Mouse (Mus musculus): ENCODE measurements at regions not wholly inside any gene's neighbourhood (a gene's known extent, or its start where the extent isn't known, plus 50 kb on each side); places are given as distances from the start of the nearest gene placed in this dataset.

GRCm38 (mm10) chr3:121609845-121610244, 60.7 kb upstream of the 4930432M17Rik start:
- Histone ChIP-seq H3K27ac (ENCODE audit: low read depth, low read length) (no peak overlapping the region), H3K4me3 (ENCODE audit: low read depth, low read length) (no peak overlapping the region), H3K4me1 (ENCODE audit: insufficient read depth, low read length) (no peaks in the 10 kb centered on the region), H3K9ac (replicated peaks; ENCODE audit: low read length, poor library complexity, severe bottlenecking) (no peak overlapping the region), H3K36me3 (ENCODE audit: insufficient read depth, low read length) (no peaks in the 10 kb centered on the region), H3K4me2 (ENCODE audit: low read depth, low read length, poor library complexity, severe bottlenecking) (no peak overlapping the region), H3K9me3 (ENCODE audit: low read length) (no peaks in the 10 kb centered on the region), H3K27me3 (ENCODE audit: insufficient read depth, low read length) (no peaks in the 10 kb centered on the region)
- ATAC-seq (ENCODE audit: low FRiP score): no peak
- no peak for DNase-seq (ENCODE audit: low spot score)
- TF ChIP-seq CTCF (IDR thresholded peaks at IDR 0.05): no peak
- WGBS: 72% methylated on average over 7 of the region's 7 CpGs

DNA sequence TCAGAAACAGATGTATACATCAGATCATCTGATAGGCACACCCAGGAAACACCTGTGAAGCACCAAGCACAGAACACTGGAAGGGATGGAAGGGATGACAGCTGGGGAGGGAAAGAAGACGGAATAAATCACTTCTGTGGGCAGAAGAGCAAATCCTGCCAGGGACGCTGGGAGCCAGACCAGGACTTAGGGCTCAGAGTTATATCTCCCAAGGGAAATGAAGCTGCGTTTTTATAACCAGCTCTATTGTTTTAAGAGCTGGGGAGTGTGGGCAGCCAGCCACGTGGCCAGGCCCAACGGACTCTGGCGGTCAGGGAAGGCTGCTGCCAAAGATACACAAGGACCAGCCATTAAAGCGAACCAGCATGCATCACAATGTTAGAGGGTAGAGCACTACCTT, 61.5 kb upstream of the 4930432M17Rik start:
- whole genome bisulfite sequencing: 53% methylated on average over 7 of the region's 7 CpGs
- TF ChIP-seq CTCF (IDR thresholded peaks at IDR 0.05): no peak
- no peak overlapping the region for H3K27ac ChIP-seq (ENCODE audit: low read depth, low read length)
- H3K9ac ChIP-seq (replicated peaks; ENCODE audit: low read length, poor library complexity, severe bottlenecking): no peak overlapping the region
- DNase-seq (ENCODE audit: low spot score) (no peak), ATAC-seq (ENCODE audit: low FRiP score) (no peak)
- no peak overlapping the region for H3K4me2 ChIP-seq (ENCODE audit: low read depth, low read length, poor library complexity, severe bottlenecking)
- H3K27me3 ChIP-seq (ENCODE audit: insufficient read depth, low read length): no peaks in the 10 kb centered on the region
- H3K4me1 ChIP-seq (ENCODE audit: insufficient read depth, low read length): no peaks in the 10 kb centered on the region
- H3K36me3 ChIP-seq (ENCODE audit: insufficient read depth, low read length): no peaks in the 10 kb centered on the region
- no peak overlapping the region for H3K4me3 ChIP-seq (ENCODE audit: low read depth, low read length)
- H3K9me3 ChIP-seq (ENCODE audit: low read length): no peaks in the 10 kb centered on the region

GRCm38 (mm10) chr3:121604737-121605136, 65.8 kb upstream of the 4930432M17Rik start:
- H3K9ac ChIP-seq (replicated peaks; ENCODE audit: low read length, poor library complexity, severe bottlenecking): no peak overlapping the region
- H3K27me3 ChIP-seq (ENCODE audit: insufficient read depth, low read length): no peaks in the 10 kb centered on the region
- H3K36me3 ChIP-seq (ENCODE audit: insufficient read depth, low read length): no peaks in the 10 kb centered on the region
- no peak for ATAC-seq (ENCODE audit: low FRiP score)
- no peak overlapping the region for H3K4me3 ChIP-seq (ENCODE audit: low read depth, low read length)
- H3K4me1 ChIP-seq (ENCODE audit: insufficient read depth, low read length): no peaks in the 10 kb centered on the region
- DNase-seq (ENCODE audit: low spot score): no peak
- 81% methylated on average over 6 of the region's 6 CpGs for WGBS
- H3K27ac ChIP-seq (ENCODE audit: low read depth, low read length): no peak overlapping the region
- TF ChIP-seq CTCF (IDR thresholded peaks at IDR 0.05): no peak
- H3K9me3 ChIP-seq (ENCODE audit: low read length): no peaks in the 10 kb centered on the region
- H3K4me2 ChIP-seq (ENCODE audit: low read depth, low read length, poor library complexity, severe bottlenecking): no peak overlapping the region

DNA sequence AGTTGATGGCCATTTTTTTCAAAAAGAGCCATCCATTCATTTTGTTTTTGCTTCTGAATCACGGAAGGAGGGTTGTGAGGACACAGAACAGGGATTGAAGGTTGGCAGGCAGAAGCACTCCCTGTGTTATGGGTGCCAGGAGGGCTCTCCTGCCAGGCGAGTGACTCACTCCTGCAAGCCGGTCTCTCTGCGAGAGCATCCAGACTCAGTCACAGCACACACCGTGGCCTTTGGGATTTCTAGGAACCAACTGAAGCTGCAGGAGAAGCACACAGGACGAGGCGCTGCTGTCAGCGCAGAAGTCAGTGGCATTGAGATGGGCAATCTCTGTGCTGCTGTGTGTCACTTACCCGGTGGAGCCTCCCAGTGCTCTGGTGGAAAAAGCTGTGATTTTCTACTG, 66.5 kb upstream of the 4930432M17Rik start:
- DNase-seq (ENCODE audit: low spot score) (no peak), ATAC-seq (ENCODE audit: low FRiP score) (no peak)
- WGBS: 92% methylated on average over 9 of the region's 9 CpGs
- no peak overlapping the region for H3K4me3 ChIP-seq (ENCODE audit: low read depth, low read length)
- no peaks in the 10 kb centered on the region for H3K4me1 ChIP-seq (ENCODE audit: insufficient read depth, low read length)
- TF ChIP-seq CTCF (IDR thresholded peaks at IDR 0.05): no peak
- H3K27ac ChIP-seq (ENCODE audit: low read depth, low read length): no peak overlapping the region
- no peak overlapping the region for H3K4me2 ChIP-seq (ENCODE audit: low read depth, low read length, poor library complexity, severe bottlenecking)
- H3K9ac ChIP-seq (replicated peaks; ENCODE audit: low read length, poor library complexity, severe bottlenecking): no peak overlapping the region
- H3K36me3 ChIP-seq (ENCODE audit: insufficient read depth, low read length): no peaks in the 10 kb centered on the region
- no peaks in the 10 kb centered on the region for H3K9me3 ChIP-seq (ENCODE audit: low read length)
- no peaks in the 10 kb centered on the region for H3K27me3 ChIP-seq (ENCODE audit: insufficient read depth, low read length)

GRCm38 (mm10) chr3:121602826-121603370, 67.7 kb upstream of the 4930432M17Rik start:
- H3K9ac ChIP-seq (replicated peaks; ENCODE audit: low read length, poor library complexity, severe bottlenecking): no peak overlapping the region
- no peaks in the 10 kb centered on the region for H3K9me3 ChIP-seq (ENCODE audit: low read length)
- no peaks in the 10 kb centered on the region for H3K4me1 ChIP-seq (ENCODE audit: insufficient read depth, low read length)
- no peaks in the 10 kb centered on the region for H3K27me3 ChIP-seq (ENCODE audit: insufficient read depth, low read length)
- no peak overlapping the region for H3K27ac ChIP-seq (ENCODE audit: low read depth, low read length)
- WGBS: 89% methylated on average over 10 of the region's 10 CpGs
- no peak for TF ChIP-seq CTCF (IDR thresholded peaks at IDR 0.05)
- ATAC-seq (ENCODE audit: low FRiP score) (no peak), DNase-seq (ENCODE audit: low spot score) (no peak)
- no peaks in the 10 kb centered on the region for H3K36me3 ChIP-seq (ENCODE audit: insufficient read depth, low read length)
- no peak overlapping the region for H3K4me2 ChIP-seq (ENCODE audit: low read depth, low read length, poor library complexity, severe bottlenecking)
- no peak overlapping the region for H3K4me3 ChIP-seq (ENCODE audit: low read depth, low read length)

GRCm38 (mm10) chr3:121602082-121602561, 68.4 kb upstream of the 4930432M17Rik start:
- TF ChIP-seq CTCF (IDR thresholded peaks at IDR 0.05): no peak
- H3K9ac ChIP-seq (replicated peaks; ENCODE audit: low read length, poor library complexity, severe bottlenecking): 0 out of 2 replicates have a peak overlapping the region, but pooled peaks have one; percentile 19
- H3K27me3 ChIP-seq (ENCODE audit: insufficient read depth, low read length): no peaks in the 10 kb centered on the region
- no peaks in the 10 kb centered on the region for H3K4me1 ChIP-seq (ENCODE audit: insufficient read depth, low read length)
- H3K4me3 ChIP-seq (ENCODE audit: low read depth, low read length): no peak overlapping the region
- H3K4me2 ChIP-seq (ENCODE audit: low read depth, low read length, poor library complexity, severe bottlenecking): no peak overlapping the region
- ATAC-seq (ENCODE audit: low FRiP score): no peak
- no peak for DNase-seq (ENCODE audit: low spot score)
- peak overlapping the region; percentile 28; the same call in 1 of the 2 replicates for H3K27ac ChIP-seq (ENCODE audit: low read depth, low read length)
- no peaks in the 10 kb centered on the region for H3K36me3 ChIP-seq (ENCODE audit: insufficient read depth, low read length)
- WGBS: 56% methylated on average over 8 of the region's 8 CpGs
- H3K9me3 ChIP-seq (ENCODE audit: low read length): no peaks in the 10 kb centered on the region

All from midbrain, postnatal 0 days (tissue).